Mouse (Mus musculus): ENCODE results near the gene Ankrd13d.
A peak's percentile ranks its signal among the peaks of the same experiment; 100 is the strongest.

Ankrd13d gene

GRCm38 (mm10) chr19:4301735-4302651, 19.1 kb upstream of the Ankrd13d start:
- DNase-seq (ENCODE audit: low read depth), result peak; percentile 82

- peak; percentile 59 for DNase-seq (ENCODE audit: low read depth)
These were observed 18.2 kb upstream of the Ankrd13d start for GRCm38 (mm10) chr19:4300852-4301734.

- DNase-seq (ENCODE audit: low read depth), result peak; percentile 93
These were observed 17.4 kb upstream of the Ankrd13d start for GRCm38 (mm10) chr19:4300271-4300704.

- DNase-seq (ENCODE audit: low read depth), result peak; percentile 79
These were observed 16.8 kb upstream of the Ankrd13d start for GRCm38 (mm10) chr19:4299574-4300270.

- DNase-seq (ENCODE audit: low read depth), result peak; percentile 40
These were observed 16.2 kb upstream of the Ankrd13d start for GRCm38 (mm10) chr19:4299126-4299525.

- peak; percentile 62 for DNase-seq (ENCODE audit: low read depth)
These were observed 15.6 kb upstream of the Ankrd13d start for GRCm38 (mm10) chr19:4298322-4299121.

GRCm38 (mm10) chr19:4297851-4298250, 14.9 kb upstream of the Ankrd13d start:
- peak; percentile 66 for DNase-seq (ENCODE audit: low read depth)

GRCm38 (mm10) chr19:4296611-4297010, 13.7 kb upstream of the Ankrd13d start:
- peak; percentile 31 for DNase-seq (ENCODE audit: low read depth)

- peak; percentile 32 for DNase-seq (ENCODE audit: low read depth)
These were observed 12.5 kb upstream of the Ankrd13d start for GRCm38 (mm10) chr19:4295391-4295790.

GRCm38 (mm10) chr19:4294381-4295097, 11.6 kb upstream of the Ankrd13d start:
- peak; percentile 85 for DNase-seq (ENCODE audit: low read depth)

GRCm38 (mm10) chr19:4291161-4291560, 8.2 kb upstream of the Ankrd13d start:
- no peak for DNase-seq (ENCODE audit: low read depth)

- DNase-seq (ENCODE audit: low read depth), result no peak
These were observed 7.8 kb upstream of the Ankrd13d start for GRCm38 (mm10) chr19:4290749-4291148.

- DNase-seq (ENCODE audit: low read depth), result peak; percentile 48
These were observed 716 bp upstream of the Ankrd13d start for GRCm38 (mm10) chr19:4283653-4284052.

- DNase-seq (ENCODE audit: low read depth), result no peak
These were observed 2.5 kb downstream of the Ankrd13d start for GRCm38 (mm10) chr19:4280425-4280824.

- DNase-seq (ENCODE audit: low read depth), result peak; percentile 70
These were observed 3.5 kb downstream of the Ankrd13d start for GRCm38 (mm10) chr19:4279487-4279886.

GRCm38 (mm10) chr19:4270972-4271371, 12.0 kb downstream of the Ankrd13d start:
- DNase-seq (ENCODE audit: low read depth), result no peak

GRCm38 (mm10) chr19:4270187-4270586, 12.8 kb downstream of the Ankrd13d start:
- DNase-seq (ENCODE audit: low read depth), result no peak

- DNase-seq (ENCODE audit: low read depth), result peak; percentile 87
These were observed 14.2 kb downstream of the Ankrd13d start, which contains the start of gene Ssh3 for GRCm38 (mm10) chr19:4268566-4269361. Gene Ssh3 (minus strand): TSS chr19:4269180.

GRCm38 (mm10) chr19:4265956-4266355, 17.0 kb downstream of the Ankrd13d start:
- DNase-seq (ENCODE audit: low read depth), result no peak
